Mouse (Mus musculus) midbrain, embryonic 15.5 days (tissue): ENCODE measurements around the gene Gm45837. TPM values are rescaled to one million over a fixed set of nuclear protein-coding genes. Genes with fewer than 3 reads are reported as not detected.

Source experiments
- ATAC-seq: fragments of 200-750 bp; cut with Nextera tagmentation; replicated peaks from 2 replicates; pipeline ENCODE4 v1.8.0; 2017; ENCODE audit warnings: moderate TSS enrichment
- H3K27ac ChIP-seq: fragments of 300-500 bp; sonication (generic); 2 replicates; pipeline ENCODE4 v1.5.1; 2015; ENCODE audit warnings: mild to moderate bottlenecking, inconsistent platforms
- H3K27me3 ChIP-seq: fragments of 300-500 bp; sonication (generic); replicated peaks from 2 replicates; pipeline ENCODE4 v1.6.1; 2015; ENCODE audit warnings: inconsistent platforms
- H3K36me3 ChIP-seq: fragments of 300-500 bp; sonication (generic); replicated peaks from 2 replicates; pipeline ENCODE4 v1.6.1; 2015; ENCODE audit warnings: inconsistent platforms
- H3K4me1 ChIP-seq: fragments of 300-500 bp; sonication (generic); 2 replicates; pipeline ENCODE4 v1.6.1; 2015; ENCODE audit warnings: inconsistent platforms
- H3K4me2 ChIP-seq: fragments of 300-500 bp; sonication (generic); 2 replicates; pipeline ENCODE4 v1.6.1; 2015; ENCODE audit warnings: inconsistent platforms, mild to moderate bottlenecking, moderate library complexity
- H3K4me3 ChIP-seq: fragments of 300-500 bp; sonication (generic); 2 replicates; pipeline ENCODE4 v1.5.1; 2015; ENCODE audit warnings: mild to moderate bottlenecking, inconsistent platforms
- H3K9ac ChIP-seq: fragments of 300-500 bp; sonication (generic); 2 replicates; pipeline ENCODE4 v1.6.1; 2015; ENCODE audit warnings: mild to moderate bottlenecking, inconsistent platforms
- H3K9me3 ChIP-seq: fragments of 300-500 bp; sonication (generic); 2 replicates; pipeline ENCODE4 v1.6.1; 2016; ENCODE audit warnings: inconsistent platforms
- WGBS: fragments of 180-500 bp; shearing (Covaris S2); methylation state at CpG from one replicate; pipeline ENCODE4 v1.1.7; 2015; ENCODE audit warnings: mixed read lengths; 5-methylcytosine and 5-hydroxymethylcytosine counted together
- polyA plus RNA-seq: library from polyadenylated mRNA; unstranded; fragments of >200 nt; fragmentation: Nextera tagmentation; extraction: Ambion mirVana; gene quantifications from 2 replicates; pipeline ENCODE4 v1.2.1, GENCODE M21; 2015

Gm45837 gene
- polyA plus RNA-seq, 1 experiment from 2014 or later, result not detected

- WGBS, result 59% methylated on average over 5 of the region's 5 CpGs
- Histone ChIP-seq H3K4me1 (peaks cover 5% of the 10 kb centered on the region), H3K27ac (0 out of 2 replicates have a peak overlapping the region, but pooled peaks have one; percentile 6), H3K9ac (no peak overlapping the region), H3K4me2 (no peak overlapping the region), H3K4me3 (no peak overlapping the region), H3K27me3 (no peaks in the 10 kb centered on the region), H3K9me3 (no peaks in the 10 kb centered on the region), H3K36me3 (no peaks in the 10 kb centered on the region)
- no peak for ATAC-seq
Measured at GRCm38 (mm10) chr7:101378796-101379465, 31.8 kb upstream of the Gm45837 start.

- 76% methylated on average over 2 of the region's 2 CpGs for WGBS
- no peak overlapping the region for H3K9ac ChIP-seq
- H3K4me3 ChIP-seq, result no peak overlapping the region
- H3K4me2 ChIP-seq, result no peak overlapping the region
- H3K27ac ChIP-seq, result no peak overlapping the region
- H3K9me3 ChIP-seq, result no peaks in the 10 kb centered on the region
- H3K36me3 ChIP-seq, result no peaks in the 10 kb centered on the region
- no peak for ATAC-seq
- peaks cover 4% of the 10 kb centered on the region; the same call in 1 of the 2 replicates for H3K4me1 ChIP-seq
- H3K27me3 ChIP-seq, result no peaks in the 10 kb centered on the region
Measured at GRCm38 (mm10) chr7:101379732-101380131, 31.0 kb upstream of the Gm45837 start.

GRCm38 (mm10) chr7:101381512-101381911 lies 29.2 kb upstream of the Gm45837 start:
- Histone ChIP-seq H3K4me3 (no peak overlapping the region), H3K27me3 (no peaks in the 10 kb centered on the region), H3K9ac (no peak overlapping the region), H3K27ac (no peak overlapping the region), H3K9me3 (no peaks in the 10 kb centered on the region), H3K4me1 (peaks cover 4% of the 10 kb centered on the region; the same call in 1 of the 2 replicates), H3K4me2 (no peak overlapping the region), H3K36me3 (no peaks in the 10 kb centered on the region)
- WGBS, result 82% methylated on average over 6 of the region's 6 CpGs
- ATAC-seq, result no peak

- ATAC-seq, result no peak
- no peaks in the 10 kb centered on the region for H3K36me3 ChIP-seq
- H3K4me1 ChIP-seq, result peaks cover 4% of the 10 kb centered on the region; the same call in 1 of the 2 replicates
- H3K4me3 ChIP-seq, result no peak overlapping the region
- no peak overlapping the region for H3K9ac ChIP-seq
- H3K27ac ChIP-seq, result no peak overlapping the region
- no peaks in the 10 kb centered on the region for H3K27me3 ChIP-seq
- WGBS, result 80% methylated on average over 8 of the region's 8 CpGs
- H3K4me2 ChIP-seq, result no peak overlapping the region
- no peaks in the 10 kb centered on the region for H3K9me3 ChIP-seq
Measured at GRCm38 (mm10) chr7:101382378-101382777, 28.3 kb upstream of the Gm45837 start.

GRCm38 (mm10) chr7:101383756-101384155 lies 26.9 kb upstream of the Gm45837 start:
- Histone ChIP-seq H3K9me3 (no peaks in the 10 kb centered on the region), H3K27me3 (no peaks in the 10 kb centered on the region), H3K4me1 (no peaks in the 10 kb centered on the region), H3K36me3 (no peaks in the 10 kb centered on the region), H3K4me2 (no peak overlapping the region), H3K4me3 (no peak overlapping the region), H3K9ac (no peak overlapping the region), H3K27ac (no peak overlapping the region)
- no peak for ATAC-seq
- 72% methylated on average over 3 of the region's 3 CpGs for WGBS

GRCm38 (mm10) chr7:101384931-101385330 lies 25.8 kb upstream of the Gm45837 start:
- ATAC-seq, result no peak
- H3K4me2 ChIP-seq, result no peak overlapping the region
- H3K9me3 ChIP-seq, result no peaks in the 10 kb centered on the region
- no peaks in the 10 kb centered on the region for H3K36me3 ChIP-seq
- no peaks in the 10 kb centered on the region for H3K4me1 ChIP-seq
- WGBS, result 62% methylated on average over 10 of the region's 10 CpGs
- no peak overlapping the region for H3K9ac ChIP-seq
- H3K27me3 ChIP-seq, result no peaks in the 10 kb centered on the region
- no peak overlapping the region for H3K4me3 ChIP-seq
- H3K27ac ChIP-seq, result no peak overlapping the region

- Histone ChIP-seq H3K4me3 (no peak overlapping the region), H3K27me3 (no peaks in the 10 kb centered on the region), H3K27ac (no peak overlapping the region), H3K9ac (no peak overlapping the region), H3K4me2 (no peak overlapping the region), H3K36me3 (no peaks in the 10 kb centered on the region), H3K9me3 (no peaks in the 10 kb centered on the region), H3K4me1 (no peaks in the 10 kb centered on the region)
- no peak for ATAC-seq
- 47% methylated on average over 6 of the region's 6 CpGs for whole genome bisulfite sequencing
Measured at GRCm38 (mm10) chr7:101385331-101385733, 25.4 kb upstream of the Gm45837 start.

GRCm38 (mm10) chr7:101385866-101386452 lies 24.7 kb upstream of the Gm45837 start:
- no peak for ATAC-seq
- H3K9me3 ChIP-seq, result no peaks in the 10 kb centered on the region
- H3K27ac ChIP-seq, result no peak overlapping the region
- no peak overlapping the region for H3K4me3 ChIP-seq
- no peak overlapping the region for H3K9ac ChIP-seq
- 63% methylated on average over 10 of the region's 10 CpGs for WGBS
- H3K4me2 ChIP-seq, result no peak overlapping the region
- no peaks in the 10 kb centered on the region for H3K4me1 ChIP-seq
- H3K36me3 ChIP-seq, result no peaks in the 10 kb centered on the region
- no peaks in the 10 kb centered on the region for H3K27me3 ChIP-seq

- H3K4me1 ChIP-seq, result no peaks in the 10 kb centered on the region
- H3K27ac ChIP-seq, result no peak overlapping the region
- no peaks in the 10 kb centered on the region for H3K9me3 ChIP-seq
- no peak overlapping the region for H3K4me2 ChIP-seq
- WGBS, result 78% methylated on average over 6 of the region's 6 CpGs
- H3K27me3 ChIP-seq, result no peaks in the 10 kb centered on the region
- H3K9ac ChIP-seq, result no peak overlapping the region
- H3K4me3 ChIP-seq, result no peak overlapping the region
- no peak for ATAC-seq
- H3K36me3 ChIP-seq, result no peaks in the 10 kb centered on the region
Measured at GRCm38 (mm10) chr7:101389256-101389655, 21.4 kb upstream of the Gm45837 start.

GRCm38 (mm10) chr7:101391909-101392479 lies 18.7 kb upstream of the Gm45837 start:
- no peak overlapping the region for H3K4me2 ChIP-seq
- H3K4me1 ChIP-seq, result no peaks in the 10 kb centered on the region
- no peak overlapping the region for H3K9ac ChIP-seq
- 81% methylated on average over 4 of the region's 4 CpGs for WGBS
- no peak for ATAC-seq
- no peaks in the 10 kb centered on the region for H3K9me3 ChIP-seq
- no peak overlapping the region for H3K27ac ChIP-seq
- no peak overlapping the region for H3K4me3 ChIP-seq
- no peaks in the 10 kb centered on the region for H3K27me3 ChIP-seq
- H3K36me3 ChIP-seq, result no peaks in the 10 kb centered on the region

GRCm38 (mm10) chr7:101393015-101393414 lies 17.7 kb upstream of the Gm45837 start:
- H3K4me1 ChIP-seq, result no peaks in the 10 kb centered on the region
- H3K27ac ChIP-seq, result no peak overlapping the region
- no peak overlapping the region for H3K4me3 ChIP-seq
- no peaks in the 10 kb centered on the region for H3K27me3 ChIP-seq
- H3K9me3 ChIP-seq, result no peaks in the 10 kb centered on the region
- no peak for ATAC-seq
- no peak overlapping the region for H3K4me2 ChIP-seq
- WGBS, result 62% methylated on average over 4 of the region's 4 CpGs
- H3K36me3 ChIP-seq, result no peaks in the 10 kb centered on the region
- H3K9ac ChIP-seq, result no peak overlapping the region

- no peak overlapping the region for H3K9ac ChIP-seq
- WGBS, result 44% methylated on average over 8 of the region's 8 CpGs
- no peaks in the 10 kb centered on the region for H3K36me3 ChIP-seq
- H3K4me3 ChIP-seq, result no peak overlapping the region
- no peaks in the 10 kb centered on the region for H3K4me1 ChIP-seq
- no peaks in the 10 kb centered on the region for H3K27me3 ChIP-seq
- no peaks in the 10 kb centered on the region for H3K9me3 ChIP-seq
- H3K27ac ChIP-seq, result no peak overlapping the region
- no peak overlapping the region for H3K4me2 ChIP-seq
- ATAC-seq, result no peak
Measured at GRCm38 (mm10) chr7:101393694-101394504, 16.8 kb upstream of the Gm45837 start.
